Mouse (Mus musculus) heart, adult 8-10 months (tissue): ENCODE results near the gene Stk4. TPM values are rescaled to one million over a fixed set of nuclear protein-coding genes. Genes with fewer than 3 reads are reported as not detected.
"Not testable (repeated sequence)": the region's sequence is repeated elsewhere in the genome, so short reads cannot be mapped to it uniquely, and the experiment has no call there.

ENCODE experiments used
- DNase-seq: peaks from one replicate; pipeline ENCODE4 v3.0.0; 2022; ENCODE audit warnings: low spot score
- total RNA-seq, 4 experiments: library from RNA; stranded (reverse); gene quantifications; 2 replicates each; pipeline ENCODE4 v1.2.4; 2022

The Stk4 gene
- 10 to 100 TPM; 14.1 to 21.5 (median 16.9) TPM for total RNA-seq

- DNase-seq, result no peak
These were observed at the start of gene Stk4 for GRCm38 (mm10) chr2:164070142-164070764. Stk4 (plus strand) TSS chr2:164070322.

- no peak for DNase-seq
These were observed 48.0 kb upstream of the Stk4 start for GRCm38 (mm10) chr2:164022104-164022503.

- DNase-seq, result no peak
These were observed 45.0 kb upstream of the Stk4 start, which contains the start of gene Pabpc1l for GRCm38 (mm10) chr2:164025150-164025549. Pabpc1l (plus strand) TSS chr2:164025450.

GRCm38 (mm10) chr2:164031147-164031546, 39.0 kb upstream of the Stk4 start:
- no peak for DNase-seq

- no peak for DNase-seq
These were observed 37.1 kb upstream of the Stk4 start for GRCm38 (mm10) chr2:164032973-164033372.

- DNase-seq, result no peak
These were observed 33.6 kb upstream of the Stk4 start for GRCm38 (mm10) chr2:164036520-164037019.

- DNase-seq, result no peak
These were observed 31.6 kb upstream of the Stk4 start for GRCm38 (mm10) chr2:164038407-164039028.

- no peak for DNase-seq
These were observed 29.2 kb upstream of the Stk4 start for GRCm38 (mm10) chr2:164040949-164041348.

- DNase-seq, result no peak
These were observed 28.6 kb upstream of the Stk4 start for GRCm38 (mm10) chr2:164041523-164041922.

- DNase-seq, result no peak
These were observed 22.9 kb upstream of the Stk4 start for GRCm38 (mm10) chr2:164047197-164047690.

GRCm38 (mm10) chr2:164053767-164054166, 16.4 kb upstream of the Stk4 start:
- DNase-seq, result peak; percentile 62

- DNase-seq, result no peak
These were observed 15.5 kb upstream of the Stk4 start for GRCm38 (mm10) chr2:164054671-164055070.

- DNase-seq, result no peak
These were observed 10.4 kb upstream of the Stk4 start for GRCm38 (mm10) chr2:164059634-164060235.

GRCm38 (mm10) chr2:164070765-164071436, 779 bp downstream of the Stk4 start, which contains the start of gene Tomm34:
Tomm34 (minus strand) TSS chr2:164071169.
- DNase-seq, result peak; percentile 93

- DNase-seq, result not testable (repeated sequence)
These were observed 1.3 kb downstream of the Stk4 start for GRCm38 (mm10) chr2:164071437-164071820.

GRCm38 (mm10) chr2:164072109-164072508, 2.0 kb downstream of the Stk4 start:
- DNase-seq, result no peak

- no peak for DNase-seq
These were observed 3.0 kb downstream of the Stk4 start for GRCm38 (mm10) chr2:164073120-164073519.

- DNase-seq, result peak; percentile 99
These were observed 3.9 kb downstream of the Stk4 start for GRCm38 (mm10) chr2:164073918-164074578.

GRCm38 (mm10) chr2:164075088-164075487, 5.0 kb downstream of the Stk4 start:
- DNase-seq, result no peak

GRCm38 (mm10) chr2:164076874-164077425, 6.8 kb downstream of the Stk4 start:
- DNase-seq, result no peak

- DNase-seq, result no peak
These were observed 7.8 kb downstream of the Stk4 start for GRCm38 (mm10) chr2:164077875-164078274.
